Mouse (Mus musculus): ENCODE data around the gene Kif1b.

Kif1b gene

GRCm38 (mm10) chr4:149314275-149314837 is 6.9 kb upstream of the Kif1b start:
- no peak for DNase-seq (ENCODE audit: low read depth, low spot score)

DNA sequence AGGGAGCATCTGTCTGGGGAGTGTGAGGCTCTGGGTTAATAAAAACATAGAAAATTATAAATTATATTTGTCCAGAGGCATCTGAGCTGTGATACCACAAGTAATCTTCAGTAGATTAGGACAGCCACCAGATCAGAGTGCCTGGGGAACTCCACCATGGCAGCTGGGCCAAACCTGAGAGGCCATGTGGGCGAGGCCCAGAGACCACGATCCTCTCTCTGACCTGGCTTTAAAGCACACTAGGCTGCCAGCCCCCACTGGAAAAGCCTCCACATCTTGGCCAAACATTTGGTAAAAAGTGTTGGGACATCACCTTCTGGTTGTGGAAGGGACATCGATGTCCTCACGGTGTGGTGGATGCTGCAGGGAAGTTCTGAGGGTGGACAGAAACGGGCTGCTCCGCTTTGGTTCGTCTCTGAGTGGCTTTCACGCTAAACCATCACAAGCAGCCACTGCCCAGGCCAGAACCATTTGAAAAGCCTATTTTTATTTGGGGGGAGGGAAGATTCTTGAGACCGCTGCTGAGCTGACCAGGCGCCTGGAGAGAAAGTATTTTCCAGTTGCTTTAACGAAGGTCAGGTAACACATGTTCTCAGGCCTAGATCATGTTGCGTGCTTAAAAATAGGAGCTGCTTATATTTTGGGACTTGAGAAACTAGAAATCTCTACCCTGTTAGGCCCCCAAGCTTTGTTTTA is 6.2 kb upstream of the Kif1b start:
- no peak for DNase-seq (ENCODE audit: low read depth, low spot score)

DNA sequence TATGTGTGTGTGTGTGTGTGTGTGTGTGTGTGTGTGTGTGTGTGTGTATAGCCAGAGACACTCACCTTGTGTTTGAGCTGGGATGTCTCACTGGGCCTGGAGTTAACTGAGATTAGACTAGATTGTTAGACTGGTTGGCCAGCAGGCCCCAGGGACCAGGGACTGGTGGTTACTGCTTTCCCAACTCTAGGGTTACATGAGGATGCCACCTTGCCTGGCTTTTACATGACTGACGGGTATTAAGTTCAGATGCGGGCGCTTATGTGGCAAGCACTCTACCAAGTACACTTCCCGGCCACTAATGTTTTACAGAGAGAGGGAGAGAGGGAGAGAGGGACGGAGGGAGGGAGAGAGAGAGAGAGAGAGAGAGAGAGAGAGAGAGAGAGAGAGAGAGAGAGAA is 4.5 kb upstream of the Kif1b start:
- no peak for DNase-seq (ENCODE audit: low read depth, low spot score)

DNA sequence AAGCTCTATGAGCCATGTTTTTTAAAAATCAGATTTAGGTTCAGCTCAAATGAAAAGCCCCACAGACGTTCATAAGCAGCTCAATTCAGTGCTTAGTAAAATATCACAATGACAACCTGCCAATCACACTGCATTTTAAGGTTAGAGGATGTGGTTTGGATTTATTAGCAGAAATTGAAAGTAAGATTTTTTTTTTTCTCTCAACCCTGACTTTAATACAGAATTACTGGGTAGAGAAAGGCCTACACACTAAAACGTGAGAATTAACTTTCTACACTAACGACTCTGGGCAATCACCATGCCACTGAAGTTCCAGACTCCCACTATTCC is 963 bp upstream of the Kif1b start:
- peak; percentile 64 for DNase-seq (ENCODE audit: low read depth, low spot score)

DNA sequence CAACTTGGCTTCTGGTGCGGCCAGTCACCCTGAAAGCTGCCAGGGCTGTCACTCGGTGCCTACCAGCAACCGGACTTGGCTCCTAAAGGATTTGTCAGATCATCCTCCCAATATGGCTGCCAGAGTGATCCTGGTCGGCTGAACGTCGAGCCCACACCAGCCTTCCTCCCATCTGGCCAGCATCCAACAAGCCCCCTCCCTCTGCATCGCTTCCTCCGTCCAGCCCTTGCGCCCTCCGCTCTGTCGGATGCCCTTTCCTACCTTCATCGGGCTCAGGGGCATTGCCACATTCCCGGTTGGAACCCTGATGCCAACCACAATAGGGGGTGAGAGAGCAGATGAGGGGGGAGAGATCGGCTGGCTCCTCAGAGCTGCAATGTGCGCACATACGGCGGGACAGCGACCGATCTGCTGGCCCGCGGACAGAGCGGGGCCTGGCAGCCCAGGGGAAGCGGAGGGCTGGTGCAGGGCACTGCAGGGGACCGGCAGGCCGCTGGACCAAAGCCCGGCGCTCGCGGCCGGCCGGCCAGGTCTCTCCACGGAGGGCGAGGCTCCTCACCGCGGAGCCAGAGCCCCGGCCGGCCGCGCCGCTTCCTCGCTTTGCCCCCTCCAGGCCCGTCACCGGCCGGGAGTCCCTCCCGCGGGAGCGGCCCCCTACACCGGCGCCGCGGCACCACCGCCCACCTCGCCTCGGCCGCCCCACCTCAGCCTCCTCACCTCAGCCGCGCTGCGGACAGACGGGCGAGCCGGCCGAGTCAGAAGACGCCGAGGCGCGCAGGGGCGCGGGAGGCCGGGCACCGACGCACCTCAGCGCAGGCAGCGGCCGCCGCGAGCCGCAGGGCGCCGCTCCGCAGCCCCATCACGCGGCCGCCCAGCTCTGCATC is 539 bp downstream of the Kif1b start:
- DNase-seq (ENCODE audit: low read depth, low spot score): peak; percentile 34

DNA sequence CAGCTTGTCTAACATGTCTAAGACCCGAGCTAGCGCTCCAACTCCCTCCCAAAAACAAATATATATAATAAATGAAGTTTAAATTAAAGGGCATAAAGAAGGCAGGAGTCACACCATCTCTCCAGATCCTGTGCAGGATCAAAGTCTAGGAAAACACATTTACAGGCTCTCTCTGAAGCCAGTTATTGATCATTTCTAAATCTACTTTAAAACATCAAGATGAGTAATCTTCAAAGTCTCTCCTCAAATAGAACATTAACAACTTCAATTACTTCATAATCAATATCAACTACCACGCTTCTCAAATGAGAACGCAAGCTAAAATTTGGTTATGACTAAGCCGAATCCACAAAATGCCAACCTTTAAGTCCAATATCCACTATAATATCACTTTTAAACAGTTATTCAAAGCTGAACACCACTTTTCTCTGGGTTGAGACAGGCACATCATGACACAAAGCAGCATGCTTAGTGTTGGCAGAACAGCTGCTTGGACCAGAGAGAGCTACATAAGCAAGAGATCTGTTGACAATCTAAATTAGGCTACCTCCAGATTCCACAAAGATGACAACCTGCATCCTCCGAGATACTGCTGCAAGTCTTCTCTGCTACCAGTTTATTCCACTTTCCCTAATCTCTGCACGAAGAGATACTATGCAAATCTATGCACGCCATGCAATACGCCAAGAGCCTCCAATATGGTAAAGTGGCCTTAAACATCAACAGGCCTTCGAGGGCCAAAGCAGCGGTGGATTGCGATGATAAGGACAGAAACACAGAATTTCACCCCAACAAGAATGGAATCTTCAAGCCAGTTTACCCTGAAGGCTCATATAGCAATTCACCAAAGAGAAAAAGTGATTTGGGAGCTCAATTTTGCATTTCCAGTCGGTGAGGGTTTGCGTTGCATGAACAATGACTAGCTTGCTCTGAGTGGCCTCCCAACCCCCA is 1.5 kb downstream of the Kif1b start:
- no peak for DNase-seq (ENCODE audit: low read depth, low spot score)

DNA sequence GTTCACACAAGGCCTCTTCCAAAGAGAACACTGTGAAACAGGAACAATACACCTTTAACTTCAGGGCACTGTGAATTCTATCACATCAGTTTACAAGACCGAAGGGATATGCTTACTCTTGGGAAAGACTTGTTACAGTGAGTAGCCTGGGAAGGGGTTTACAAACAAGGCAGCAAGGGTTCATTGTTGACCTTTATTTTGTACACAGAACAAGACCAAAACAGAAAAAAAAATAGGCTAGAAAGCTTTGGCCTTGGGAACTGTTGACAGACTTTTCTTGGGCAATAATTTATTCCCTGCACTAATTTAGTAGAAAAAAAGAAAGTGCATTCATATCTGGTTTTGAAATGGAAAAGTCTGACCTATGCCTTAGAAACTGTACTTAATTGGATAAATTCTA is 3.0 kb downstream of the Kif1b start:
- no peak for DNase-seq (ENCODE audit: low read depth, low spot score)

DNA sequence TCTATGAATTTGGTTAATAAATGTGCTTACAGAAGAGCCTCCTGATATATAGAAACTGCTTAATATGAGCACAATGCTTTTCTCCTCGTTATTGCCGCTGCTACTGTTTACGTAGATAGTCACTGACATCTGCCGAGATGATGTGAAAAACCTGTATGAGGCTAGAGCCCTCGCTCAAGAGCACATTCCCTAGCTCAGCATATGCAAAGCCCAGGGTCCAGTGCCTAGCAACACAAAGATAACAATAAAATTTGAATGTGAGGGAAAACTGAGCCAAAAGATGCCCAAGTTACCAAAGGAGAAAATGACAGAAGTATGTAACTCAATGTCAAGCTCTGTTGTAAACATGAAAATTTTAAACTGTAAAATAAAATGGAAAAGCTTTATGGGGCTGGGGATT is 4.0 kb downstream of the Kif1b start:
- no peak for DNase-seq (ENCODE audit: low read depth, low spot score)

DNA sequence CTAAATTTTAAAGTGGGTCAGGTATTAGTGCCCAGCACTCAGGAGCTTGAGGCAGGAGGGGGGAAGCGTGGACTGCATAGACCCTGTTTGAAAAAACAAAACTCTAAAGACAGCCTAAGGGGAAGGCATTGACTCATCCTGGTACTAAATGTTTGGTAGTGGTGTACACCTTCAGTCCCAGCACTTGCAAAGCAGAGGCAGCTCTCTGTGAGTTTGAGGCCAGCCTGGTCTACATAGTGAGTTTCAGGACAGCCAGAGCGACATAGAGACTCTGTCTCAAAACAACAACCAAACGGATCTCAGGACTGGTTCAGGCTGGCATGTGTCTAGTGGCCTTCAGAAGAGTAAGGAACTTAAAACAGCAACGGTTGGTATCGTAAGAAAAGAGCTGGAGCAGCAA is 4.7 kb downstream of the Kif1b start:
- no peak for DNase-seq (ENCODE audit: low read depth, low spot score)

DNA sequence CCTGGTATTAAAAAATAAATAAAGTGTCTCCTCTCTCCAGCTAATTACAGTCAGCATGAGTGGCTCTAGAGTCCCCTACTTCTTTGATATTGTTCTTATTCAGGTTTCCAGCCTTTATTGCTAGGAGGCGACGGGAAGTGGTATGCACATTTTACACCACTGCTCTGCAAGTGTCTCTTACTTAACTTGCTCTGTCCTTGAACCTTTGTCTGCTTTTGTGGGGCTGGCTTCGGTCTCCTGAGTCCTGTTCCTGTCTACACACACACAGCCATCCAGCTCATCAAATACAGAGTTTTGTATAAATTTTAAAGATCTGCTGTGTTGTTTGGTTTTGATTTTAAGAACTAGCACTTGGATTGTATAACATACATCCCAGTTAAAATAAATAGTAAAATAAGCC is 5.4 kb downstream of the Kif1b start:
- no peak for DNase-seq (ENCODE audit: low read depth, low spot score)

DNA sequence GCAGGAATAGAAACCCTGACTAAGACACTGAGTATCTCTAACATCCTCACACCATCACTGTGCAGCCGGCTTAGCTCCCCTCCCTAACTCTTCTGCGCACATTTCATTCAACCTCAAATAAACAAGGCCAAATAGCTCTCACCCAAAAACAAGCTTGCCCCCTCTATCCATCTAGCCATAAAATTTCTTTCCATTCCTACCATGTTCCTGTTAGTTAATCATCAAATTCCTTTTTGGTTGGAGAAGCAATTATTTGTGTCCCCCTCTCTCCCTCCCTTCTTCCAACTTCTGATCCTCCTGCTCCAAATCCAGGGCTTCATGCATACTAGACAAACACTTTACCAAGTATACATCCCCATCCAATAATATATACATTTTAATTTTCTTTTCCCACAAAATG is 11.0 kb downstream of the Kif1b start:
- no peak for DNase-seq (ENCODE audit: low read depth, low spot score)

DNA sequence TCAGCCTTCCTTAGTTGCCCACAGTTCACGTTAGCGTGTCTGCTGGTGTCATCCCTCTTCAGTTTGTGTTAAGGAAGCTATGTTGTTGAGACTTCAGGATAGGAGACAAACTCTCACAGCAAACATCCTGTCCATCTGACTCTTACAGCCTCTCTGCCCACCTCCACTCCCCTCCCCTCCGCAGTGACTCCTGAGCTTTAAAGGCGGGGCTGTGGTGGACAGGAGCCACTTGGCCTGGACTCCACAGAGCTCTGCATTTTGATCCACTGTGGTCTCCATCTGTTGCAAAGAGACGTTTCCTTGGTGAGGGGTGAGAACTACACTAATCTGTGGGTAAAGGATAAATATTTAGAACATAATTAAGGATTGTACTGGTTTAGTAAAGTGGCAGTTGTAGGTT is 14.5 kb downstream of the Kif1b start:
- no peak for DNase-seq (ENCODE audit: low read depth, low spot score)

DNA sequence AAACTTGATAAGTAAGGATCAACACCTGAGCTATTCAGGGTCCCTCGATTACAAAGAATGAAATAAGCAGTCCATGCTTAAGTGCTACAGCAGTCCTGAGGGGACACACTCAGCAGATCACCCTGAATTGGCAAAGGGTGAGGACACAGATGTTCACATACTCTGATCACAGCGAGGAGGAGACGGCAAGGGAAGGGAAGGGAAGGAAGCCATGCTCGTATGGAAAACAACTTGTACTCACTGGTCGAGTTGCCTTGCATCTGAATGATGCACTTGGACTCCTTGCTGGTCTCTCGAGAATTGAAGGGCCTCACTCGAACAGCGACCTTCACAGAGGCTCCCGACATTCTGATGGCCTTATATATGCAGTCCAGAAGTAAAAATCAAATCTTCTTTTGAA is 16.4 kb downstream of the Kif1b start:
- DNase-seq (ENCODE audit: low read depth, low spot score): no peak

GRCm38 (mm10) chr4:149290157-149290750 is 17.2 kb downstream of the Kif1b start:
- no peak for DNase-seq (ENCODE audit: low read depth, low spot score)

GRCm38 (mm10) chr4:149286287-149287137 is 21.0 kb downstream of the Kif1b start:
- DNase-seq (ENCODE audit: low read depth, low spot score): no peak

DNA sequence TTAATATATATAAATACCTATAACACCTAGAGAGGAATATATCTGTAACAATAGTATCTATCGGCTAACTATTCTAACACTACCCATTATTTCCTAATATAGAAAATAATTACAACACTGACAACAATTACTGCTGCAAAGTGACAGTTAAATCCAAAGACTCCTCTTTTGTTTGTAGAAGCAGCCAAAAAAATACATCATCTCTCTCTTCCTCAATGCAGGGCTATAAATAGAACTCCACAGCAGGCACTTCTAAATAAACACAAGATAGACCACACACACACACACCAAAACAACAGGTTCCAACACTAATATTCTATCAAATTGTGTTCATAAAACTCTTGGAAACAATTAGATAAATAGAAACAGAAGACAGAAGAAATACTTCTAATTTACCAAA is 21.8 kb downstream of the Kif1b start:
- no peak for DNase-seq (ENCODE audit: low read depth, low spot score)

- no peak for DNase-seq (ENCODE audit: low read depth, low spot score)
Observed at GRCm38 (mm10) chr4:149283018-149283417, 24.5 kb downstream of the Kif1b start.

- peak; percentile 62 for DNase-seq (ENCODE audit: low read depth, low spot score)
Observed at GRCm38 (mm10) chr4:149282025-149282738, 25.3 kb downstream of the Kif1b start.

DNA sequence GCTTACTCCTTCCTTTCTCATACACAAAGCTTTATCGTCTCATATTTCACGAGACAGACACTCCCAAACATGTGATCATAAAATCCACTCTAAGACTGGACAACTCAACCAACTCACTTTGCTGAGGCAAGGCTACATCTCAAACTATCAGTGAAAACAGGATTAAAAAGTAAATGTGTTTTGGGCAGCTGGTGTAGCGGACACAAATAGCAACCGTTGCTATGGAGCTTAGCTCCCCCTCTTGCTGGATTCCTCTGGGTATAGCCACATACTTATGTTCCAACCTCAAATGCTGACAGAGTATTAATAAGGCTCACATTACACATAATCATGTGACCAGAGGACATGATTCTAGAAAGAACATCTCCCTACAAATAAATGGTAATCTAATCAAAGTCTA is 29.9 kb downstream of the Kif1b start:
- DNase-seq (ENCODE audit: low read depth, low spot score): no peak

DNA sequence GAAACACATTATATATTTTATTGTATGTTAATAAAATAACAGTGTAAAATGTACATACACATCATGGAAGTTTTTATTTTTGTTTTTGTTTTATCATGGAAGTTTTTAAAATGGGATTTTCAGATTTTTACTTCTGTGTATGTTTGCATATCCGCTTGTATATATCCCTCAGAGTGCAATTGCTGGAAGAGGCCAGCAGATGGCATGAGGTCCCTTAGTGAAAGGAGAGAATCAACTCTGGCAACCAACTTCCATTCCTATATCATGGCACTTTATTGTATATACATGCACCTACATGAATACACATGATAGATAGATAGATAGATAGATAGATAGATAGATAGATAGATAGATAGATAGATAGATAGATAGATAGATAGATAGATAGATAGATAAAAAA is 34.4 kb downstream of the Kif1b start:
- DNase-seq (ENCODE audit: low read depth, low spot score): peak; percentile 55

Measured in CD4-positive, CD25-positive, alpha-beta regulatory T cell, adult 2 months (primary cell).